Mouse (Mus musculus): ENCODE measurements at regions not wholly inside any gene's neighbourhood (a gene's known extent, or its start where the extent isn't known, plus 50 kb on each side); places are given as distances from the start of the nearest gene placed in this dataset.

DNA sequence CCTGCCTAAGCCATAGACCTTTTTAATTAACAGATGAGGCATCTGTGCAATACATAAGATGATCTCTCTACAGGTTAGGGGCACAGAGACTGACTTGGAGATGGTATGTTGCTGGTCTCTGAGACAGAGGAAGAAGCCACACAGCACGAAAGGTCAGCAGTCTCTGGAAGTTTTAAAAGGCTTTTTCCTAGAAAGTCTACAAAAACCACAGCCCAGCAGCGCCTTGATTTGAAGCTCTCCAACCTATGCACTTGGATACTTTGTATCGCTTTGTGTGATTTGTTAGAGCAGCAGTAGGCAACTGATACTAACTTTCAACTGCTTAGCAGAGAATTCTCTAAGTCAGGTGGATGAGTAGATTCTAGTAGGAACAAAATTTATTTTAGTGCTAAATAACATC is 132.3 kb upstream of the Tab2 start:
- no peaks in the 10 kb centered on the region for H3K27me3 ChIP-seq (ENCODE audit: control insufficient read depth, insufficient read depth, low read length)
- WGBS: 91% methylated on average over 3 of the region's 3 CpGs
- H3K4me3 ChIP-seq (ENCODE audit: low read depth, low read length): no peak overlapping the region
- H3K9me3 ChIP-seq (ENCODE audit: control insufficient read depth, low read length): no peaks in the 10 kb centered on the region
- no peak overlapping the region for H3K27ac ChIP-seq (ENCODE audit: low read depth, low read length)
- ATAC-seq (replicated peaks; ENCODE audit: low FRiP score) (no peak), DNase-seq (ENCODE audit: low spot score) (no peak)
- H3K4me1 ChIP-seq (replicated peaks; ENCODE audit: control insufficient read depth, insufficient read depth, low read length): no peaks in the 10 kb centered on the region; the same call in 1 of the 2 replicates
- H3K4me2 ChIP-seq (ENCODE audit: low read depth, low read length, severe bottlenecking): no peak overlapping the region
- no peaks in the 10 kb centered on the region for H3K36me3 ChIP-seq (ENCODE audit: control insufficient read depth, insufficient read depth, low read length)
- no peak overlapping the region for H3K9ac ChIP-seq (ENCODE audit: low read length)

- Histone ChIP-seq H3K4me2 (ENCODE audit: low read depth, low read length, severe bottlenecking) (no peak overlapping the region), H3K27ac (ENCODE audit: low read depth, low read length) (no peak overlapping the region), H3K36me3 (ENCODE audit: control insufficient read depth, insufficient read depth, low read length) (no peaks in the 10 kb centered on the region), H3K27me3 (ENCODE audit: control insufficient read depth, insufficient read depth, low read length) (no peaks in the 10 kb centered on the region), H3K9me3 (ENCODE audit: control insufficient read depth, low read length) (no peaks in the 10 kb centered on the region), H3K4me1 (replicated peaks; ENCODE audit: control insufficient read depth, insufficient read depth, low read length) (no peaks in the 10 kb centered on the region; the same call in 1 of the 2 replicates), H3K4me3 (ENCODE audit: low read depth, low read length) (no peak overlapping the region), H3K9ac (ENCODE audit: low read length) (no peak overlapping the region)
- 67% methylated on average over 2 of the region's 2 CpGs for WGBS
- no peak for ATAC-seq (replicated peaks; ENCODE audit: low FRiP score)
- DNase-seq (ENCODE audit: low spot score): no peak
Measured at GRCm38 (mm10) chr10:8087106-8087505, 131.1 kb upstream of the Tab2 start.

GRCm38 (mm10) chr10:8086442-8086841 is 130.4 kb upstream of the Tab2 start:
- no peaks in the 10 kb centered on the region; the same call in 1 of the 2 replicates for H3K4me1 ChIP-seq (replicated peaks; ENCODE audit: control insufficient read depth, insufficient read depth, low read length)
- ATAC-seq (replicated peaks; ENCODE audit: low FRiP score): no peak
- no peak overlapping the region for H3K27ac ChIP-seq (ENCODE audit: low read depth, low read length)
- H3K9ac ChIP-seq (ENCODE audit: low read length): no peak overlapping the region
- H3K27me3 ChIP-seq (ENCODE audit: control insufficient read depth, insufficient read depth, low read length): no peaks in the 10 kb centered on the region
- no peak overlapping the region for H3K4me3 ChIP-seq (ENCODE audit: low read depth, low read length)
- no peak overlapping the region for H3K4me2 ChIP-seq (ENCODE audit: low read depth, low read length, severe bottlenecking)
- DNase-seq (ENCODE audit: low spot score): no peak
- H3K9me3 ChIP-seq (ENCODE audit: control insufficient read depth, low read length): no peaks in the 10 kb centered on the region
- H3K36me3 ChIP-seq (ENCODE audit: control insufficient read depth, insufficient read depth, low read length): no peaks in the 10 kb centered on the region
- 83% methylated on average over 4 of the region's 4 CpGs for WGBS

DNA sequence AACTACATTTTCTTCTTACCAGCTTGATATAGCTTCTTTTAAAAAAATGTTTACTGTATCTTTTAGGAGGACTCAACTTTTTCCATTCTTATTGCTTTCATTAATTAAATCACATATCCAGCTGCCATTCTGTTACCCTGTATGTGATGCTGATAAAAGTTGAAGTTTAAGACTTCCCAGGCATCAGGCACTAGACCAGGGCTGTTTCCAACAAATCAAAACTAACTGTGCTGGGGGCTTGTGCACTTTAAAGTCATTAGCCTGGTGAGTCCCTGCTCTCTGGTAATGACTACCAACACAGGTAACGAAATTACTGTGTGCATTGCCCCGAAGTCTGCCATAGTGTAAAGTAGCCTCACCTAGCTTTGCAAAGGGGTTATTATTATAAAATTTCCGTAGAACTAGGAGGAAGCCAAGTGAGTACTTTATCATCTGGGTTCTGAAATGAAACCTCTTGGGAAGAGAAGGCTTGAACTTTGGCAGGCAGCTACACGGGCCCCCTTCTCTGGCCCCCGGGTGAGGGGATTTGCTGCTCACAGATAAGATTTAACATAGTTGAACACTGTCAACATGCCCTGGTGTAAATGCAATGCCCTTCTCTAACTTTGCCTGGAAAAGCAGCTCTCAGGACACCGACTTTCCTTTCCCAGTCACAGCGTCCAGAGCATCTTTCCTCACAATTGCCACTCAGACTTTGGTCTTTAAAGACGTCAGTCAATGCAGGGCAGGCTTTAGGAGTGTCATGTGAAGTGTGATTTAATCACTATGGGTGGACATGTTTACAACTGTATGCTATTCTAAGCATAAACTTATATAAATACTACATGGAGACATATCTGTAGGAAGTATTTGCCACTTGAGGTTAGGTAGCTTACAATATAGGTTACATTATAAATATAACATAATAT is 122.1 kb upstream of the Tab2 start:
- Histone ChIP-seq H3K4me1 (replicated peaks; ENCODE audit: control insufficient read depth, insufficient read depth, low read length) (no peaks in the 10 kb centered on the region), H3K4me3 (ENCODE audit: low read depth, low read length) (no peak overlapping the region), H3K9me3 (ENCODE audit: control insufficient read depth, low read length) (no peaks in the 10 kb centered on the region), H3K27ac (ENCODE audit: low read depth, low read length) (no peak overlapping the region), H3K27me3 (ENCODE audit: control insufficient read depth, insufficient read depth, low read length) (no peaks in the 10 kb centered on the region), H3K9ac (ENCODE audit: low read length) (no peak overlapping the region), H3K36me3 (ENCODE audit: control insufficient read depth, insufficient read depth, low read length) (no peaks in the 10 kb centered on the region), H3K4me2 (ENCODE audit: low read depth, low read length, severe bottlenecking) (no peak overlapping the region)
- ATAC-seq (replicated peaks; ENCODE audit: low FRiP score): no peak
- DNase-seq (ENCODE audit: low spot score): no peak
- WGBS: 83% methylated on average over 8 of the region's 8 CpGs

GRCm38 (mm10) chr10:8072463-8072862 is 116.4 kb upstream of the Tab2 start:
- Histone ChIP-seq H3K9ac (ENCODE audit: low read length) (no peak overlapping the region), H3K27ac (ENCODE audit: low read depth, low read length) (no peak overlapping the region), H3K36me3 (ENCODE audit: control insufficient read depth, insufficient read depth, low read length) (no peaks in the 10 kb centered on the region), H3K9me3 (ENCODE audit: control insufficient read depth, low read length) (no peaks in the 10 kb centered on the region), H3K4me3 (ENCODE audit: low read depth, low read length) (no peak overlapping the region), H3K4me2 (ENCODE audit: low read depth, low read length, severe bottlenecking) (no peak overlapping the region), H3K4me1 (replicated peaks; ENCODE audit: control insufficient read depth, insufficient read depth, low read length) (no peaks in the 10 kb centered on the region), H3K27me3 (ENCODE audit: control insufficient read depth, insufficient read depth, low read length) (no peaks in the 10 kb centered on the region)
- no peak for ATAC-seq (replicated peaks; ENCODE audit: low FRiP score)
- no peak for DNase-seq (ENCODE audit: low spot score)
- 78% methylated on average over 1 of the region's 1 CpGs for WGBS

GRCm38 (mm10) chr10:8071858-8072257 is 115.8 kb upstream of the Tab2 start:
- Histone ChIP-seq H3K27me3 (ENCODE audit: control insufficient read depth, insufficient read depth, low read length) (no peaks in the 10 kb centered on the region), H3K4me3 (ENCODE audit: low read depth, low read length) (no peak overlapping the region), H3K36me3 (ENCODE audit: control insufficient read depth, insufficient read depth, low read length) (no peaks in the 10 kb centered on the region), H3K9me3 (ENCODE audit: control insufficient read depth, low read length) (no peaks in the 10 kb centered on the region), H3K4me2 (ENCODE audit: low read depth, low read length, severe bottlenecking) (no peak overlapping the region), H3K9ac (ENCODE audit: low read length) (no peak overlapping the region), H3K4me1 (replicated peaks; ENCODE audit: control insufficient read depth, insufficient read depth, low read length) (no peaks in the 10 kb centered on the region), H3K27ac (ENCODE audit: low read depth, low read length) (no peak overlapping the region)
- 80% methylated on average over 3 of the region's 3 CpGs for WGBS
- DNase-seq (ENCODE audit: low spot score): no peak
- no peak for ATAC-seq (replicated peaks; ENCODE audit: low FRiP score)

- no peak overlapping the region for H3K27ac ChIP-seq (ENCODE audit: low read depth, low read length)
- H3K4me3 ChIP-seq (ENCODE audit: low read depth, low read length): no peak overlapping the region
- H3K9me3 ChIP-seq (ENCODE audit: control insufficient read depth, low read length): no peaks in the 10 kb centered on the region
- no peaks in the 10 kb centered on the region for H3K4me1 ChIP-seq (replicated peaks; ENCODE audit: control insufficient read depth, insufficient read depth, low read length)
- 69% methylated on average over 2 of the region's 2 CpGs for WGBS
- no peaks in the 10 kb centered on the region for H3K27me3 ChIP-seq (ENCODE audit: control insufficient read depth, insufficient read depth, low read length)
- no peaks in the 10 kb centered on the region for H3K36me3 ChIP-seq (ENCODE audit: control insufficient read depth, insufficient read depth, low read length)
- DNase-seq (ENCODE audit: low spot score) (no peak), ATAC-seq (replicated peaks; ENCODE audit: low FRiP score) (no peak)
- H3K9ac ChIP-seq (ENCODE audit: low read length): no peak overlapping the region
- no peak overlapping the region for H3K4me2 ChIP-seq (ENCODE audit: low read depth, low read length, severe bottlenecking)
Measured at GRCm38 (mm10) chr10:8070472-8070871, 114.4 kb upstream of the Tab2 start.

DNA sequence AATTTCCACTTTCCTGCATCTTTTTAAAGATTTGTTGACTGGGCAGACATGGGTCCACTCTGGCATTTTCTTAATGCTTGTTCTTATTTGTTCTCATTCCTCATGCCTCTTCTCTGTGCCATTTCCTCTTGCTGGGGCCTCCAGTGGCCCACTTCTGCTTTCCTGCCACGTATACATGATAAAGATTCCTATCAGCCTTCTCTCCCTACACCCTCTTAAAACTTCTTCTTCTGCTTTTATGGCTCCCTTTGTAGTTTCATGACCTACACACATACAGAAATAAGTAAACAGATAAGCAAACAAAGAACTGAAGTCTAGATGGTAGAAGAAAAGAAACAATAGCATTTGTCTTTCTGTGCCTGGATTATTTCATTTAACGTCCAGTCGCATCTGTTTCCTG is 110.9 kb upstream of the Tab2 start:
- no peaks in the 10 kb centered on the region for H3K9me3 ChIP-seq (ENCODE audit: control insufficient read depth, low read length)
- no peak overlapping the region for H3K4me2 ChIP-seq (ENCODE audit: low read depth, low read length, severe bottlenecking)
- no peak for ATAC-seq (replicated peaks; ENCODE audit: low FRiP score)

GRCm38 (mm10) chr10:8065746-8066145 is 109.7 kb upstream of the Tab2 start:
- no peaks in the 10 kb centered on the region for H3K36me3 ChIP-seq (ENCODE audit: control insufficient read depth, insufficient read depth, low read length)
- WGBS: 93% methylated on average over 8 of the region's 8 CpGs
- no peak overlapping the region for H3K9ac ChIP-seq (ENCODE audit: low read length)
- no peak overlapping the region for H3K4me3 ChIP-seq (ENCODE audit: low read depth, low read length)
- no peaks in the 10 kb centered on the region for H3K4me1 ChIP-seq (replicated peaks; ENCODE audit: control insufficient read depth, insufficient read depth, low read length)
- ATAC-seq (replicated peaks; ENCODE audit: low FRiP score) (no peak), DNase-seq (ENCODE audit: low spot score) (no peak)
- H3K4me2 ChIP-seq (ENCODE audit: low read depth, low read length, severe bottlenecking): no peak overlapping the region
- H3K27me3 ChIP-seq (ENCODE audit: control insufficient read depth, insufficient read depth, low read length): no peaks in the 10 kb centered on the region
- H3K9me3 ChIP-seq (ENCODE audit: control insufficient read depth, low read length): no peaks in the 10 kb centered on the region
- no peak overlapping the region for H3K27ac ChIP-seq (ENCODE audit: low read depth, low read length)

More for the DNA sequence above, 110.9 kb upstream of the Tab2 start:
- H3K27me3 ChIP-seq (ENCODE audit: control insufficient read depth, insufficient read depth, low read length): no peaks in the 10 kb centered on the region
- 83% methylated on average over 3 of the region's 3 CpGs for WGBS
- H3K27ac ChIP-seq (ENCODE audit: low read depth, low read length): no peak overlapping the region
- no peaks in the 10 kb centered on the region for H3K36me3 ChIP-seq (ENCODE audit: control insufficient read depth, insufficient read depth, low read length)
- H3K9ac ChIP-seq (ENCODE audit: low read length): no peak overlapping the region
- H3K4me1 ChIP-seq (replicated peaks; ENCODE audit: control insufficient read depth, insufficient read depth, low read length): no peaks in the 10 kb centered on the region
- no peak for DNase-seq (ENCODE audit: low spot score)
- H3K4me3 ChIP-seq (ENCODE audit: low read depth, low read length): no peak overlapping the region

Data from forebrain, embryonic 11.5 days (tissue).